Comparison of ENCODE assay signal across 8 mouse cellular contexts in genomic region chr6:66534366-66534941, GRCm38 (mm10). TPM values are rescaled to one million over a fixed set of nuclear protein-coding genes. Genes with fewer than 3 reads are reported as not detected.
DNase-seq lines count a peak whose midpoint lies in the region; ATAC-seq and TF ChIP-seq lines count a peak whose summit lies in the region.

No protein-coding gene starts in this region.

- H3K4me2 ChIP-seq in lung, embryonic 14.5 days = peak overlapping the region; percentile 68
- peak overlapping the region; percentile 76 for H3K4me2 ChIP-seq in heart, embryonic 15.5 days

- H3K36me3 ChIP-seq in lung, embryonic 14.5 days (ENCODE audit: insufficient read depth) = peaks cover 15% of the 10 kb centered on the region
- H3K36me3 ChIP-seq in heart, embryonic 15.5 days = peaks cover 6% of the 10 kb centered on the region

- no peak for TF ChIP-seq CTCF in lung, embryonic 14.5 days (IDR thresholded peaks at IDR 0.05; ENCODE audit: low read depth)

- H3K4me1 ChIP-seq in lung, embryonic 14.5 days (ENCODE audit: insufficient read depth) = no peaks in the 10 kb centered on the region; the same call in 1 of the 2 replicates
- H3K4me1 ChIP-seq in heart, embryonic 15.5 days (replicated peaks) = peaks cover 15% of the 10 kb centered on the region

- H3K9me3 ChIP-seq in lung, embryonic 14.5 days (ENCODE audit: low read depth, low read length) = no peaks in the 10 kb centered on the region
- no peaks in the 10 kb centered on the region for H3K9me3 ChIP-seq in heart, embryonic 15.5 days (replicated peaks)

- H3K9ac ChIP-seq in lung, embryonic 14.5 days = peak overlapping the region; percentile 51
- H3K9ac ChIP-seq in heart, embryonic 15.5 days = peak overlapping the region; percentile 55

- peak overlapping the region; percentile 91 for H3K27ac ChIP-seq in lung, embryonic 14.5 days (ENCODE audit: low read depth)
- H3K27ac ChIP-seq in heart, embryonic 15.5 days = peak overlapping the region; percentile 91

- ATAC-seq in lung, embryonic 14.5 days (ENCODE audit: insufficient read depth) = no peak
- no peak for ATAC-seq in heart, embryonic 15.5 days (replicated peaks; ENCODE audit: insufficient number of reproducible peaks, insufficient read depth, low FRiP score, low read depth)

- H3K4me3 ChIP-seq in lung, embryonic 14.5 days (ENCODE audit: low read depth, low read length) = peak overlapping the region; percentile 78
- H3K4me3 ChIP-seq in heart, embryonic 15.5 days = peak overlapping the region; percentile 71

- no peak for DNase-seq in lung, embryonic 14.5 days
- no peak for DNase-seq in lung, postnatal 25 days (ENCODE audit: low spot score)
- DNase-seq in brain, adult 2 months (ENCODE audit: low read depth, low spot score) = peak; percentile 2
- peak; percentile 7 for DNase-seq in lung, postnatal 36 days
- no peak for DNase-seq in embryo, embryonic 9.5 days (ENCODE audit: extremely low spot score)
- no peak for DNase-seq in Muller cell, postnatal 12 days (ENCODE audit: inconsistent ontology term)
- no peak for DNase-seq in spleen, adult 18-20 months

- 69% methylated on average over 5 of the region's 5 CpGs for WGBS in lung, embryonic 14.5 days
- 74% methylated on average over 5 of the region's 5 CpGs for WGBS in heart, embryonic 15.5 days

- no peaks in the 10 kb centered on the region for H3K27me3 ChIP-seq in lung, embryonic 14.5 days (ENCODE audit: insufficient read depth, low read length)
- H3K27me3 ChIP-seq in heart, embryonic 15.5 days = no peaks in the 10 kb centered on the region

RNA-seq across cellular contexts. Expression of gene Mad2l1, which starts 0.7 kb away (rescaled TPM):
- 155 and 159 TPM in 2 replicates for polyA plus RNA-seq in lung, embryonic 14.5 days (2014; fragmentation: Nextera tagmentation; extraction: Ambion mirVana)
- polyA plus RNA-seq in heart, embryonic 15.5 days (2015; fragmentation: Nextera tagmentation; extraction: Ambion mirVana) = 63.1 and 64.2 TPM in 2 replicates

RNA-seq across cellular contexts. Expression of gene Vmn1r32, which starts 25.4 kb away (rescaled TPM):
- polyA plus RNA-seq in lung, embryonic 14.5 days (2014; fragmentation: Nextera tagmentation; extraction: Ambion mirVana) = 0.07 and 0.11 TPM in 2 replicates
- 0.06 TPM in 1 of 2 replicates, not detected in the other for polyA plus RNA-seq in heart, embryonic 15.5 days (2015; fragmentation: Nextera tagmentation; extraction: Ambion mirVana)

Comparison
In these comparisons a context has a peak if more than half of its experiments do, and no peak if none do; other contexts are left out.
1. DNase-seq: peak in brain, adult 2 months (single experiment) and lung, postnatal 36 days (single experiment); none in lung, embryonic 14.5 days (single experiment), lung, postnatal 25 days (single experiment), embryo, embryonic 9.5 days (single experiment), Muller cell, postnatal 12 days (single experiment) and spleen, adult 18-20 months (0 of 2).